Mouse (Mus musculus) small intestine, adult 2 months (tissue): Measurements from ENCODE around the gene St8sia1.

Experiments
- CTCF ChIP-seq: fragments of 200-500 bp; IDR thresholded peaks from 2 replicates; pipeline ENCODE4 v1.5.1; 2012; ENCODE audit warnings: low read depth, mild to moderate bottlenecking, control low read depth, inconsistent platforms, low read length, moderate library complexity, mixed read lengths; ENCODE audit not compliant: insufficient replicate concordance, insufficient read length; ENCODE audit errors: extremely low read depth
- POLR2A ChIP-seq: fragments of 200-500 bp; IDR thresholded peaks from 2 replicates; pipeline ENCODE4 v1.6.1; 2012; ENCODE audit warnings: low read depth, mild to moderate bottlenecking, control low read depth, inconsistent platforms, low read length, moderate library complexity

GRCm38 (mm10) chr6:142806326-142806725, 157.9 kb downstream of the St8sia1 start:
- TF ChIP-seq CTCF (no peak), POLR2A (no peak)
